Mouse (Mus musculus) hindbrain, embryonic 11.5 days (tissue): Measurements from ENCODE around the gene Zbtb25. TPM values are rescaled to one million over a fixed set of nuclear protein-coding genes. Genes with fewer than 3 reads are reported as not detected.

Source experiments
- ATAC-seq: fragments of 200-750 bp; cut with Nextera tagmentation; 2 replicates; pipeline ENCODE4 v1.8.0; 2017; ENCODE audit warnings: mild to moderate bottlenecking, moderate TSS enrichment, moderate library complexity; ENCODE audit not compliant: low FRiP score
- DNase-seq: peaks from one replicate; pipeline ENCODE4 v3.0.0-alpha.2; 2015; ENCODE audit warnings: low spot score
- H3K27ac ChIP-seq: fragments of 300-500 bp; sonication (generic); 2 replicates; pipeline ENCODE4 v1.5.1; 2014; ENCODE audit warnings: mild to moderate bottlenecking, low read depth, low read length
- H3K27me3 ChIP-seq: fragments of 300-500 bp; sonication (generic); 2 replicates; pipeline ENCODE4 v1.6.1; 2014; ENCODE audit warnings: mild to moderate bottlenecking, low read length, moderate library complexity, mixed read lengths; ENCODE audit not compliant: control insufficient read depth, insufficient read depth
- H3K36me3 ChIP-seq: fragments of 300-500 bp; sonication (generic); 2 replicates; pipeline ENCODE4 v1.6.1; 2014; ENCODE audit warnings: mild to moderate bottlenecking, low read length, moderate library complexity, mixed read lengths; ENCODE audit not compliant: control insufficient read depth, insufficient read depth
- H3K4me1 ChIP-seq: fragments of 300-500 bp; sonication (generic); replicated peaks from 2 replicates; pipeline ENCODE4 v1.6.1; 2014; ENCODE audit warnings: low read length, mixed read lengths; ENCODE audit not compliant: control insufficient read depth, insufficient read depth
- H3K4me2 ChIP-seq: fragments of 300-500 bp; sonication (generic); replicated peaks from 2 replicates; pipeline ENCODE4 v1.6.1; 2014; ENCODE audit warnings: mild to moderate bottlenecking, low read depth, low read length
- H3K4me3 ChIP-seq: fragments of 300-500 bp; sonication (generic); 2 replicates; pipeline ENCODE4 v1.5.1; 2014; ENCODE audit warnings: low read depth, low read length
- H3K9ac ChIP-seq: fragments of 300-500 bp; sonication (generic); 2 replicates; pipeline ENCODE4 v1.6.1; 2014; ENCODE audit warnings: low read depth, low read length
- H3K9me3 ChIP-seq: fragments of 300-500 bp; sonication (generic); 2 replicates; pipeline ENCODE4 v1.6.1; 2016; ENCODE audit warnings: low read length; ENCODE audit not compliant: control insufficient read depth
- WGBS: fragments of 180-500 bp; shearing (Covaris S2); extraction: QIAGEN DNeasy Blood & Tissue Kit; methylation state at CpG from one replicate; pipeline ENCODE4 v1.1.7; 2014; 5-methylcytosine and 5-hydroxymethylcytosine counted together
- polyA plus RNA-seq: library from polyadenylated mRNA; unstranded; fragments of >200 nt; fragmentation: Nextera tagmentation; extraction: Ambion mirVana; gene quantifications from 2 replicates; pipeline ENCODE4 v1.2.1, GENCODE M21; 2014

The Zbtb25 gene
- polyA plus RNA-seq, 1 experiment from 2014 or later = 19.2 TPM

DNA sequence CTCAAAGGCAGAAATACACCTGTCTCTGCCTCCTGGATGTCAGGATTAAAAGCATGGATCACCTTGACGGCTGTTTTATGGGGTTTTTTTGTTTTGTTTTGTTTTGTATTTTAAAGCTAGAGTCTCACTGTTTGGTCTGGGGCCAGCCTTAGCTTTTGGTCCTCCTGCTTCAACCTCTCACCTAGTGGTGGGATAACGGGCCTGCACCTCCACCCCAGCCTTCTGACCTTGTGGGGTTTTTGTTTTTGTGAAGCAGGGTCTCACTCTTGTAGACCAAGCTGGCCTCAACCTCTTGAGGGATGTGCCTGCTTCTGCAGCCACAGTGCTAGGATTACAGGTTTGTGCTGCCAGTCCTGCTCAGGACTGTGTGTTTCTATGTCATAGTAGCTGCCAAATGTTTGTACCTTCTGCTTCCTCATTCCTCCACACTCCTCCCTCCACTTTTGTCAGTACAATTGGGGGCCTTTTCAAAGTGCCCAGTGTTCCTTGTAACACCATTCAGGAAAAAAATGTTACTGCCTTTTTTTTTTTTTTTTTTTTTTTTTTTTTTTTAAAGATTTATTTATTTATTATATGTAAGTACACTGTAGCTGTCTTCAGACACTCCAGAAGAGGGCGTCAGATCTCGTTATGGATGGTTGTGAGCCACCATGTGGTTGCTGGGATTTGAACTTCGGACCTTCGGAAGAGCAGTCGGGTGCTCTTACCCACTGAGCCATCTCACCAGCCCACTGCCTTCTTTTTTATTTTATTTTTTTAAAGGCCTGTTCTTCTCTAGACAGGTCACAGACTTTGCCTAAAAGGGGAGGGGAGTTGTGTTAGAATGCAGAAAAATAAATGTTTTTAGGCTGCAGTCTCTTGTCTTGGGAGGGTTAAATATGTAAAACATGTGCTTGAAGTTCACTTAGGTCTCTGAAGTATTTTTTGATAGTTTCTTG lies 3.7 kb upstream of the Zbtb25 start:
- H3K27ac ChIP-seq = no peak overlapping the region
- peak; percentile 20 for DNase-seq
- no peaks in the 10 kb centered on the region for H3K27me3 ChIP-seq
- H3K4me1 ChIP-seq = 0 out of 2 replicates have a peak, but pooled peaks cover 7% of the 10 kb centered on the region
- H3K4me3 ChIP-seq = no peak overlapping the region
- no peaks in the 10 kb centered on the region for H3K9me3 ChIP-seq
- no peak for ATAC-seq
- H3K9ac ChIP-seq = no peak overlapping the region
- 82% methylated on average over 5 of the region's 7 CpGs for WGBS
- H3K36me3 ChIP-seq = no peaks in the 10 kb centered on the region
- H3K4me2 ChIP-seq = no peak overlapping the region

DNA sequence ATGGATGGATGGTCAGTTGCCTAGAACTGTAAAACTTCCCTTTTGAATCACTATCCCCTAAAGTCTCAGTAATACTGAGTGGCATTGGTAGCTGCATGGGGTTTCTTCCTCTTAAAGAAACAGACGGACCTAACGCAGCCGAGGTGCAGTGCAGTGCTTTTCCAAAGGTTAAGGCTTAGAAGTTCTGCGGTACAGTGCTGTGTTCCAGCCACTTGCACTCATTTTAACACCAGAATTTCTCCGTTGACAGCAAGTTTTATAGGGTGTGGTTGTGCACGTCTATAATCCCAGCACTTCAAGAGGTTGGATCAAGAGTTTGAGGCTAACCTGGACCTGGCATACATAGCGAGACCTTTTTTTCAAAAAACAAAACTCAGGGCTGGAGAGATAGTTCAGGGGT lies 2.6 kb upstream of the Zbtb25 start:
- H3K27ac ChIP-seq = no peak overlapping the region
- no peaks in the 10 kb centered on the region for H3K9me3 ChIP-seq
- WGBS = 48% methylated on average over 7 of the region's 7 CpGs
- DNase-seq = no peak
- H3K36me3 ChIP-seq = no peaks in the 10 kb centered on the region
- H3K27me3 ChIP-seq = no peaks in the 10 kb centered on the region
- ATAC-seq = no peak
- peak overlapping the region; percentile 89 for H3K4me2 ChIP-seq
- no peak overlapping the region; the same call in 1 of the 2 replicates for H3K9ac ChIP-seq
- H3K4me3 ChIP-seq = peak overlapping the region; percentile 95
- peaks cover 12% of the 10 kb centered on the region for H3K4me1 ChIP-seq

DNA sequence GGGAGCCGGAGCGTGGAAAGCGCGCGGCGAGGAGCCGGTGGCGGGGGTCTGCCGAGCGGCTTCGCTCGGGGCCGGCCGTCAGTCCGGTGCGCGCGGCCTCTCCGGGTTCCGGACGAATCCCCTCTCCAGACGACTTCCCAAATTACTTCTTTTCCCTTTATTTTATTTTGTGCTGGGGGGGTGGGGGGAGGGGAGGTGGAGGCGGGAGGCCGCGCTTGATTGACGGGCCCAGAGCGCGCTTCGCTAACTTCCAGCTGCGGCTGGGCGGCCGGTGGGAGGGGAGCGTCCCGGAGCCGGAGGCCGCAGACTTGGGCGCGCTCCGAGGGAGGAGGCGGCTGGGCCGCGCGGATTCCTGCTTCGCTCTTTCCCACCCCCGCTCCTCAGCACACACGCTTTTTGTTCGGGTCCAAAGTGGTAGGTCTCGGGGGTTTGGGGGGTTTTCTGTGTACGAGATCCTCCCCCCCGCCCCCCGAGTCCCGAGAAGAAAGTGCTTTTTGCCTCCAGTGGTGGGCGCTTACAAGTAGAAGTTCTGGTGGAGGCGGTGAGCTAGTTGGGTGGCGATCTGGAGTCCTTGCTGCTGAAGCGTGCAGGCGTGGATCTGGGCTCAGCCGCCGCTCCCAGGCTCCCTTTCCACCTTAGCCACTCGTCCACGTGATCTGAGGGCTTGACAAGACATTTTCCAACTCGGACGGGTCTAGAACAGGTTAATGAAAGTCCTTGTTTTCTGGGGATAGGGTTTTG lies 1.6 kb upstream of the Zbtb25 start:
- H3K36me3 ChIP-seq = no peaks in the 10 kb centered on the region
- ATAC-seq (peak; percentile 40), DNase-seq (peak; percentile 81)
- H3K27me3 ChIP-seq = no peaks in the 10 kb centered on the region
- H3K4me2 ChIP-seq = peak overlapping the region; percentile 89
- peak overlapping the region; percentile 97 for H3K9ac ChIP-seq
- peak overlapping the region; percentile 98 for H3K27ac ChIP-seq
- WGBS = 0% methylated on average over 55 of the region's 63 CpGs
- no peaks in the 10 kb centered on the region for H3K9me3 ChIP-seq
- peak overlapping the region; percentile 95 for H3K4me3 ChIP-seq
- H3K4me1 ChIP-seq = peaks cover 12% of the 10 kb centered on the region

DNA sequence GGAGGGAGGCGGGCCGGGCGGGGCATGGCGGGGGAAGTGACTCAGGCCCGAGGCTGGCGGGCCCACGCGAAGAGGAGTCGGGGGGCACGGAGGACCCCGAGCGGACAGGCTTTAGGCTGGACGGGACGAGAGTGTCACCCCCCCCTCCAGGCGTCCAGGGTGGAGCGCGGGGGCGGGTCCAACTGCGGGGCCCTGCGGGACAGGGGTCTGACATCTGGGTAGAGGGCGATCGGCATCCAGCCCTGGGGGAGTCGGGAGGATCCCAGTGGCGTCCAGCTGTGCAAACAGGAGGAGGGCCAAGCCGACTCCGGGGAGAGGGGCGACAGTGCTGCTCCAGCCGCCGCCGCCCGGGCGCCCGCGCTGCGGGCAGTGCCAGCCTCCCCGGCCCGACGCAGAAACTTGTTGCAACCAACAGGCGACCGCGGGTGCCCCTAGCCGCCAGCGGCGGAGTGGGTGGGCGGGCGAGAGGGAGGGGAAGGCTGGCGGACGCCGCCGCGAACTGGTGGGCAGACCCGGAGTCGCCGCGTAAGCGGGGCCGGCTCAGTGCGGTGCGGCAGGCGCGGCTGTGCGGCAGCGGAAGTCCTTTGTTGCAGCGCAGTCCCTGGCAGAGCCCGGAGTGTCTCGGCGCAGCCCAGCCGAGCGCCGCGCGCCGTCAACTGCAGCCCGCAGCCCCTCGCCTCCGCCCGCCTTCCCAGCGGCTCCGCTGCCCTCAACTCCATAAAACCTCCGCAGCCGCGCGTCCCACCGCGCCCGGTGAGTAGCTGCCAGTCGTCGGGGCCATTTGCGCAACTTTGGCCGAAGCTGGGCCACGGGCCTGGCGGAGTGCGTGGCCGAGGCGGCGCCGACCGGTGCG lies 802 bp upstream of the Zbtb25 start, which contains the start of gene Zbtb1:
TSS of gene Zbtb1 (plus strand) at position 289 of the 853 bp plus-strand sequence.
- peak within 1 kb of the TSS; percentile 89 for H3K4me2 ChIP-seq
- H3K4me1 ChIP-seq = peaks cover 12% of the 10 kb centered on the region
- no peaks in the 10 kb centered on the region for H3K27me3 ChIP-seq
- H3K9me3 ChIP-seq = no peaks in the 10 kb centered on the region
- H3K4me3 ChIP-seq = peak within 1 kb of the TSS; percentile 95
- ATAC-seq = peak; percentile 67
- no peaks in the 10 kb centered on the region for H3K36me3 ChIP-seq
- WGBS = under 1% methylated on average over 82 of the region's 99 CpGs
- DNase-seq = peak; percentile 85
- H3K9ac ChIP-seq = peak within 1 kb of the TSS; percentile 97
- H3K27ac ChIP-seq = peak within 1 kb of the TSS; percentile 98

DNA sequence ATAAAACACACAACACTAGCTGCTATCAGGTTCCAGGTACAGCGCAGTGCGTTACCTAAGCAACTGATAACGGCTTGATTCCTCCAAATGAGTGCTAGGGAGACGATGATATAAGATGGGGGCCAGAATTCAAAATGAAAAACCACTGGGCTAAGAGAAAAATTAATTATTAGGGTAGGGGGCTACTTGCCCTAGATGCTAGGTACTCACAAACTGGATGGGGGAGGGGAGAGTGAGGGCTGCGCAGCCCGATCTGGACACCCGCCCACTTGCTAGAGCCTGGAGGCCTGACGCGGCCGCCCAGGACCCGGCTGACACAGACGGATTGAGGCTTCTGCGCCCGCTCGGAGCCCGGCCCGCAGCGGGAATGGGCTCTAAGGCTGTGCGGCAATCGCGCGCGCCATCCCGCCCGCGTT lies 604 bp downstream of the Zbtb25 start:
- Histone ChIP-seq H3K4me2 (peak overlapping the region; percentile 89), H3K9me3 (no peaks in the 10 kb centered on the region), H3K27me3 (no peaks in the 10 kb centered on the region), H3K4me1 (peaks cover 12% of the 10 kb centered on the region), H3K4me3 (peak overlapping the region; percentile 95), H3K36me3 (no peaks in the 10 kb centered on the region), H3K9ac (peak overlapping the region; percentile 97), H3K27ac (peak overlapping the region; percentile 98)
- WGBS = under 1% methylated on average over 26 of the region's 26 CpGs
- ATAC-seq (peak; percentile 54; the same call in 1 of the 2 replicates), DNase-seq (peak; percentile 75)

DNA sequence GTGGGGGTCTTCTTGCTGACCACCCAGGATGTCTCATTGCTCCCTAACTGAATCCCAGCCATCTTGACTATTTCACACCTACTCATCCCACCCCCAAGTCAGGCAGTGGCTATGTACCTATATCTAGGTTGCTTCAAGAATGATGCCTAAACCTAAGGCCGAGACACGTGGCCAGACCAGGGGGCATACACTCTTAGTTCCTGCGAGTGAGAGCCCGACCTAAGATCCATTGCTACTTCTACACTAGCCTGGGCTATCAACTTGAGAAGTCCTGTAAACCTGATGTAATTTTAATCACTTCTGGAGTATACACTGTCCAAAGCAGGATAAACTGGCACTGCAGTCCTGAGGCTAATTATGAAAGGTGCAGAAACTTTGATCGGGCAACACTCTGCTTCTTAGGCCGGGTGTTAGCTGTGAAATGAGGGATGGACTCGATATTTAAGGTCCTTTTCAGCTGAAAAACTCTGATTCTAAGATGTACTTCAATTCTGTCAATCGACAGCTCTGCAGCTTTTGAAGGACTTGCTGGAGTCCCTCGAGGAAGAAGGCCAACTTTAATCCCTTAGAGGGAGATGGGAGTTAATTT lies 1.1 kb downstream of the Zbtb25 start:
- no peaks in the 10 kb centered on the region for H3K27me3 ChIP-seq
- no peaks in the 10 kb centered on the region for H3K36me3 ChIP-seq
- peaks cover 12% of the 10 kb centered on the region for H3K4me1 ChIP-seq
- DNase-seq = peak; percentile 22
- no peak for ATAC-seq
- H3K9me3 ChIP-seq = no peaks in the 10 kb centered on the region
- no peak overlapping the region for H3K27ac ChIP-seq
- peak overlapping the region; percentile 89 for H3K4me2 ChIP-seq
- H3K9ac ChIP-seq = peak overlapping the region; percentile 97
- H3K4me3 ChIP-seq = peak overlapping the region; percentile 95
- WGBS = 8% methylated on average over 9 of the region's 9 CpGs

DNA sequence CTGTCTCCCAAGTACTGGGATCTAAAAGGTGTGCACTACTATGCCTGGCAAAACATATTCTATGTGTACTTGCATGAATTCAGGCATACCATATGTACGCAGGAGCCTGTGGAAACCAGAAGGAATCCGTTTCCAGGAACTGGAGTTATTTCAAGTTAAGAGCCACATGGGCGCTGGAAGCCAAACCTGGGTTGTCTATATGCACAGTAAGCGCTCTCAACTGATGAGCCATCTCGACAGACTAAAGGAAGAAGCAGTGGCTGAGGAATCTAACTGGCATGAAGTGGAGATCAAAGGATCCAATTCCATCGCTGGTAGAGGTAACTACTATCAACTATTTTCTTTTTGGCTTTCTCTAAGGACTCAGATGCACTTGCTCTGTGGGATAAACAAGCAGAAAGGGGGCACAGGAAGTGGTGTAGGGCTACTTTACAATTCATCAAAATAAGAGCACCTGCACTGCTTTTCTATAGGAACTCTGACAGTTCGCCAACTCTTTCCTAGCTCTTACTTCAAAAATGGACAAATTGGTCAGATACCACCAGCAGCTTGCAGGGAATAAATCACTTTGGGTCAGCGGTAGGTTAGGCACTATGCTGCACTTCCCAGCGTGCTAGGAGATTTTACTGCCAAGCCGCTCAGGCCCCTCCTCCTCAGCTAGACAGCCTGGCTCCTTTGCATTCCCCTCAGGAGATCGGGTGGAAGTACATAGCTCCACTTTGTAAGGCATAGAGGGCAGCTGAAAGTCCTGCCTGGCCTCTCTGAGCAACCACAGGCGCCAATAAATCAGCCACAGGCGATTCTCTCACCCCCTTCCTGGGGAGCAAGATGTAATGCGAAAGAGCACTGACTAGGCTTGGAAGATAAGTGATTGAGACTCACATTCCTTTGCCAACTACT lies 2.1 kb downstream of the Zbtb25 start:
- WGBS = 29% methylated on average over 14 of the region's 14 CpGs

More for the DNA sequence above, 2.1 kb downstream of the Zbtb25 start:
- DNase-seq (peak; percentile 32), ATAC-seq (no peak)
- Histone ChIP-seq H3K9ac (no peak overlapping the region; the same call in 1 of the 2 replicates), H3K4me1 (peaks cover 11% of the 10 kb centered on the region), H3K4me3 (0 out of 2 replicates have a peak overlapping the region, but pooled peaks have one; percentile 8), H3K4me2 (peak overlapping the region; percentile 89), H3K27ac (0 out of 2 replicates have a peak overlapping the region, but pooled peaks have one; percentile 17), H3K27me3 (no peaks in the 10 kb centered on the region), H3K9me3 (no peaks in the 10 kb centered on the region), H3K36me3 (no peaks in the 10 kb centered on the region)
